Mouse (Mus musculus) forebrain, embryonic 14.5 days (tissue): ENCODE data around the gene Syt6. TPM values are rescaled to one million over a fixed set of nuclear protein-coding genes. Genes with fewer than 3 reads are reported as not detected.
A peak's percentile ranks its signal among the peaks of the same experiment; 100 is the strongest.

Experiments used
- ATAC-seq: fragments of 200-750 bp; cut with Nextera tagmentation; 2 replicates; pipeline ENCODE4 v1.8.0; 2017; ENCODE audit warnings: mild to moderate bottlenecking, moderate library complexity
- DNase-seq: peaks from one replicate; pipeline ENCODE4 v3.0.0-alpha.2; 2015; ENCODE audit warnings: low spot score
- H3K27ac ChIP-seq: fragments of 300-500 bp; sonication (generic); 2 replicates; pipeline ENCODE4 v1.5.1; 2014; ENCODE audit warnings: low read depth, mild to moderate bottlenecking, control low read depth, low read length, moderate library complexity
- H3K27me3 ChIP-seq: fragments of 300-500 bp; sonication (generic); replicated peaks from 2 replicates; pipeline ENCODE4 v1.6.1; 2014; ENCODE audit warnings: low read length, control low read depth, mixed read lengths; ENCODE audit not compliant: control insufficient read depth, insufficient read depth
- H3K36me3 ChIP-seq: fragments of 300-500 bp; sonication (generic); 2 replicates; pipeline ENCODE4 v1.6.1; 2014; ENCODE audit warnings: low read length, control low read depth; ENCODE audit not compliant: control insufficient read depth, insufficient read depth
- H3K4me1 ChIP-seq: fragments of 300-500 bp; sonication (generic); 2 replicates; pipeline ENCODE4 v1.6.1; 2014; ENCODE audit warnings: antibody characterized with exemption, low read length, control low read depth; ENCODE audit not compliant: control insufficient read depth, insufficient read depth
- H3K4me2 ChIP-seq: fragments of 300-500 bp; sonication (generic); 2 replicates; pipeline ENCODE4 v1.6.1; 2014; ENCODE audit warnings: mild to moderate bottlenecking, control low read depth, low read length
- H3K4me3 ChIP-seq: fragments of 300-500 bp; sonication (generic); 2 replicates; pipeline ENCODE4 v1.5.1; 2014; ENCODE audit warnings: low read depth, low read length, control low read depth
- H3K9ac ChIP-seq: fragments of 300-500 bp; sonication (generic); 2 replicates; pipeline ENCODE4 v1.6.1; 2014; ENCODE audit warnings: mild to moderate bottlenecking, low read length, control low read depth, moderate library complexity
- H3K9me3 ChIP-seq: fragments of 300-500 bp; sonication (generic); replicated peaks from 2 replicates; pipeline ENCODE4 v1.6.1; 2016; ENCODE audit warnings: low read length, control low read depth, mixed read lengths; ENCODE audit not compliant: control insufficient read depth
- WGBS: fragments of 180-500 bp; shearing (Covaris S2); extraction: QIAGEN DNeasy Blood & Tissue Kit; methylation state at CpG from one replicate; pipeline ENCODE4 v1.1.7; 2014; 5-methylcytosine and 5-hydroxymethylcytosine counted together
- polyA plus RNA-seq: library from polyadenylated mRNA; unstranded; fragments of >200 nt; fragmentation: Nextera tagmentation; extraction: Ambion mirVana; gene quantifications from 2 replicates; pipeline ENCODE4 v1.2.1, GENCODE M21; 2014

Syt6 gene
- polyA plus RNA-seq, 1 experiment from 2014 or later = 12.6 TPM

GRCm38 (mm10) chr3:103567226-103567625 is 7.8 kb upstream of the Syt6 start:
- no peak for DNase-seq
- Histone ChIP-seq H3K4me1 (no peaks in the 10 kb centered on the region; the same call in 1 of the 2 replicates), H3K27me3 (no peaks in the 10 kb centered on the region; the same call in 1 of the 2 replicates), H3K36me3 (no peaks in the 10 kb centered on the region), H3K4me3 (no peak overlapping the region), H3K4me2 (no peak overlapping the region), H3K9me3 (no peaks in the 10 kb centered on the region), H3K27ac (no peak overlapping the region), H3K9ac (no peak overlapping the region)
- 33% methylated on average over 3 of the region's 3 CpGs for WGBS
- ATAC-seq = no peak

DNA sequence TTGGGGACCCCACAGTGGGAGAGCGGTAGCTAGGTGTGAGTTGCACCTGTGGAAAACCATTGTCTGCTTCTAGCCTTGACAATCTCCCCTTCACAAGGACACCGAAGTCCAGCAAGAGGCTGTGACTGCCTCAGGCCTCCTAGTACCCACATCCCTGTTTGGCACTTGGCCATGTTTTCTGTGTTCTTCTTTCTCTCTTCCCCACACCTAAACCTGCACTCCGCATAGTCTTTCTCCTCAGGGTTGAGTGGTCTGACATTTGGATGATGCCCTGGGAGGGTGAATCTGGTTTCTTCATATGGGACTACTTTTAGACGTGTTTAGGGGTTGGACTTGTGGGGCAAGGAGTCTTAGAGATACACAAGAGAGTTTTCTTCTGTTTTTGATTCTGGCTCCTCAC is 2.5 kb upstream of the Syt6 start:
- ATAC-seq (no peak), DNase-seq (no peak)
- Histone ChIP-seq H3K4me2 (no peak overlapping the region), H3K36me3 (no peaks in the 10 kb centered on the region), H3K27ac (no peak overlapping the region), H3K9ac (no peak overlapping the region), H3K4me1 (peaks cover 28% of the 10 kb centered on the region), H3K9me3 (no peaks in the 10 kb centered on the region), H3K27me3 (peaks cover 36% of the 10 kb centered on the region), H3K4me3 (no peak overlapping the region)
- WGBS = 79% methylated on average over 4 of the region's 4 CpGs

DNA sequence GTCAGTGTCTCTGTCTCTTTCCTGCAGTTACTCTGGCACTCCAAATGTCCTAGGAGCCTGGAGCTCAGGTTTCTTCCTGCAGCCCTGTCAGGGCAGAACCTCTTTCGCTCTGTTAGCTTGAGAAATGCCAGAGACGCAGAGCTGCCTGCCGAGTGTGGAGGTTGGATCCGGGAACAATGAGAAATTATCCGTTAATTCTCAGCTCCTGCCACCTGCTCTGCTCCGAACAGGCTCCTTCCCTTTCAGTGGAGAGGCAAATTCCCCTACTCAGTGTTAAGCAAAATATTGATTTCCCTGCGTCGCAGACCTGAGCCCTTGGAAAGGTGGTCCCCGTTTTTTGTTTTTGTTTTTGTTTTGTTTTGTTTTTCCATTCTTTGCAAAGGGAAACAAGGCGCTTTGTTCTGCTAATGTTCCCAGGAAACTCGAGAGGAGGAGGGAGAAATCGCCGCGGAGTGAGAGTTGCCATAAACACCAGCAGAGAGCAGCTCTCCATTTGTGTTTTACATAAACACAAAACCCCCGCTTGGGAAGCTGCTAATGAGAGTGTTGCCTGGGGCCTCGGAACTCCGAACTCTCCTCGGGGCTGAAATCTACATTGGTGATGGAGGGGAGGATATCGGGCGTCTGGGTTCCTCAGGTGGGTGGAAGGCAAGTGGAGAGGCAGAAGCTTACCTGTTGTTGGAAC is 1.8 kb upstream of the Syt6 start:
- ATAC-seq = no peak
- peak overlapping the region; percentile 14; the same call in 1 of the 2 replicates for H3K4me3 ChIP-seq
- no peak overlapping the region for H3K27ac ChIP-seq
- H3K9ac ChIP-seq = 0 out of 2 replicates have a peak overlapping the region, but pooled peaks have one; percentile 25
- H3K4me1 ChIP-seq = peaks cover 28% of the 10 kb centered on the region
- H3K4me2 ChIP-seq = peak overlapping the region; percentile 40
- H3K27me3 ChIP-seq = peaks cover 38% of the 10 kb centered on the region
- H3K9me3 ChIP-seq = no peaks in the 10 kb centered on the region
- peak; percentile 52 for DNase-seq
- 1% methylated on average over 20 of the region's 20 CpGs for WGBS
- no peaks in the 10 kb centered on the region for H3K36me3 ChIP-seq

DNA sequence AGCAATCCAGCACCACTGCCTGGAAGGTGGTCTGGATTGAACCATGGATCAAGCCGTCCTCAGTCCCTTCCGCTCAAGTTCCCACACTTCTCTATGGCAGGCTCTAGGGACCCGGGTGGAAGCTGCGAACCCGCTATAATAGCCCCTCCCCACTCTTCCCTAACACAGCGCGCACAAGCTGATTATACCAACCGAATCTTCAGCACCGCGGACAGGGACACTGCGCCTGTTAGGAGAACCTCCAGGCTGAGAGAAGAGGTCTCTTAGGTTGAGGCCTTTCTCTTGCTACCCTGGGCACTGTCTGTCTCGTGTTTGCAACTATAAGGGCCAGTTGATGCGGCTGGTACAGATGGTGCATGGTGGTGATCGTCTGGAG is 1.3 kb upstream of the Syt6 start:
- peak overlapping the region; percentile 40 for H3K4me2 ChIP-seq
- H3K36me3 ChIP-seq = no peaks in the 10 kb centered on the region
- ATAC-seq = peak; percentile 22; the same call in 1 of the 2 replicates
- DNase-seq = peak; percentile 77
- H3K4me1 ChIP-seq = peaks cover 28% of the 10 kb centered on the region
- H3K27me3 ChIP-seq = peaks cover 41% of the 10 kb centered on the region
- H3K9me3 ChIP-seq = no peaks in the 10 kb centered on the region
- 2% methylated on average over 14 of the region's 14 CpGs for WGBS
- no peak overlapping the region for H3K27ac ChIP-seq
- H3K4me3 ChIP-seq = peak overlapping the region; percentile 14; the same call in 1 of the 2 replicates
- no peak overlapping the region for H3K9ac ChIP-seq

DNA sequence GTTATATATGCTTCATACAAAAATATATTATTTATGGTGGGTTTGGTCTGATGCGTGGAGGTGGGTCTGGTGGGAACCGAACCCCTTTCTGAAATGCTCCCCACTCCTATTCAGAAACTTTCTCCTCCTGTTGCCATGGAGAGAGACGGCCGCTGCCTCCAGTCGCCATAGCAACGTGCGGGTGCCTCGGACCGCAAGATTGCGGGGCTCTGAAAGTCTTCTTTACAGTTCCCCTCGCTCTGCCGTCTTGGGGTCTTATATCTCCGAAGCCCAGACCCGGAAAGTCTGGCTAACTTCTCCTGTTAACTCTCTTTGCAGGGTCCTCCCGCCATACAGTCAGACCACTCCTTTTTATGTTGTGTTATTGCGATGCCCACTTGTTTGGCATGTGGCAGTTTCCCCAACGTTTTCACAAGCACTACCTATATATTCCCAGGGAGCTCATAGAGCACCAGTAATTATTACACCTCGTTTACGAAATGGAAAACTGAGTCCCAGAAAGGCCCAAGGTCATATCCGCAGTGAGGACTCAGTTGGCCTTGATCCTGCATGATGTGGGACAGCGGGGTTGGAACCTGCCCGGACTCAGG is 370 bp upstream of the Syt6 start:
- Histone ChIP-seq H3K27ac (no peak overlapping the region), H3K9me3 (no peaks in the 10 kb centered on the region), H3K36me3 (no peaks in the 10 kb centered on the region), H3K9ac (no peak overlapping the region), H3K4me3 (peak overlapping the region; percentile 53), H3K27me3 (peaks cover 41% of the 10 kb centered on the region), H3K4me2 (peak overlapping the region; percentile 80), H3K4me1 (peaks cover 30% of the 10 kb centered on the region)
- WGBS = 3% methylated on average over 22 of the region's 22 CpGs
- ATAC-seq (no peak), DNase-seq (peak; percentile 50)

DNA sequence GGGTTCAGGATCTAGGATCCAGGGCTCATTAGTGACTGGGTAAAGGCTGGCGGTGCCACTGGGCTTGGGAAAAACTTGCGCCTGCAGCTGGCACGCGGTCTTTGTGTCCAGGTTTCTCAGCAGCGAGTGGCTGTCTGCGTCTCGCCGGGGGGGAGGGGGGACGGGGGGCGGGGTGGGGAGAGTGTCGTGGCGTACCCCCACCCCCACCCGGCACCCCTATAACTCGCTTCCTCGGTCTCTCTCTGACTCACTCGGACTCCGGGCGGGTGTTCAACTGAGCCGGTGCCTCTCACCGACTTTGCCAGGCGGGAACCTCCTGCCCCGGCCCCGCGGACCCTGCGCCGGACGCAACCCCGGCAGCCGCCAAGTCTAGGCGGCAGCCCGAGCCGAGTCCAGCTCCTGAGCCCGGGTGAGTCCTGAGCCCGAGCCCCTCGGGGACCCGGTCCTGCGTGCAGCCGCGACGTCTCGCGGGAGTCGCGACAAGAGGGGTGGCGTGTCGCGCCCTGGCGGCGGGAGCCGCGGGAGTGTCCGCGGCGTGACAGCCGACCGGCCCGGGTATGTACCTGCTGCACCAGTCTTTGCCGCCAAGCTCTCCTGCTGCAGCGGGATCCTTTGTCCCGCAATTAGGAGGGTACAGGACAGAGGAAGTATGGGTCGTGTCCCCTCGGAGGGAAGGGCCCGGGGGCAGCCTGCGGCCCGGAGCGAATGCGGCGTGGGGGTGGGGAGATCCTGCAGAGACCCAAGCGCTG is 1.0 kb downstream of the Syt6 start:
- WGBS = 1% methylated on average over 57 of the region's 69 CpGs
- peak overlapping the region; percentile 53 for H3K4me3 ChIP-seq
- H3K9ac ChIP-seq = peak overlapping the region; percentile 70
- no peak overlapping the region for H3K27ac ChIP-seq
- H3K4me1 ChIP-seq = peaks cover 30% of the 10 kb centered on the region
- ATAC-seq (peak; percentile 37), DNase-seq (peak; percentile 46)
- H3K4me2 ChIP-seq = peak overlapping the region; percentile 80
- H3K9me3 ChIP-seq = no peaks in the 10 kb centered on the region
- H3K27me3 ChIP-seq = peaks cover 41% of the 10 kb centered on the region
- H3K36me3 ChIP-seq = no peaks in the 10 kb centered on the region

DNA sequence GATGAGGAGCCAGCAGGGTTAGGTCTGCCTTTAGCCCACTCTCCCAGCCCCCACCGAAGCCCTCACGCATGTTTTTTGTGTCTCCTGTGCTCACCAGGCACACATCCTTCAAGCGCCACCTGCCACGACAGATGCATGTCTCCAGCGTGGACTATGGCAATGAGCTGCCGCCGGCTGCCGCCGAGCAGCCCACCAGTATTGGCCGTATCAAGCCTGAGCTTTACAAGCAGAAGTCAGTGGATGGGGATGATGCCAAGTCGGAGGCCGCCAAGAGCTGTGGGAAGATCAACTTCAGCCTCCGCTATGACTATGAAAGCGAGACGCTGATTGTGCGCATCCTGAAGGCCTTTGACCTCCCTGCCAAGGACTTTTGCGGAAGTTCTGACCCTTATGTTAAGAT is 12.1 kb downstream of the Syt6 start:
- ATAC-seq = no peak

GRCm38 (mm10) chr3:103587672-103588071 is 12.6 kb downstream of the Syt6 start:
- H3K27ac ChIP-seq = no peak overlapping the region
- DNase-seq (no peak), ATAC-seq (no peak)
- H3K36me3 ChIP-seq = no peaks in the 10 kb centered on the region
- H3K4me2 ChIP-seq = no peak overlapping the region
- no peaks in the 10 kb centered on the region for H3K4me1 ChIP-seq
- 88% methylated on average over 5 of the region's 5 CpGs for WGBS
- no peaks in the 10 kb centered on the region for H3K27me3 ChIP-seq
- no peak overlapping the region for H3K9ac ChIP-seq
- H3K9me3 ChIP-seq = no peaks in the 10 kb centered on the region
- H3K4me3 ChIP-seq = no peak overlapping the region

More for the DNA sequence above, 12.1 kb downstream of the Syt6 start:
- 90% methylated on average over 17 of the region's 17 CpGs for WGBS
- Histone ChIP-seq H3K36me3 (no peaks in the 10 kb centered on the region), H3K4me3 (no peak overlapping the region), H3K9ac (no peak overlapping the region), H3K27ac (no peak overlapping the region), H3K4me1 (no peaks in the 10 kb centered on the region), H3K9me3 (no peaks in the 10 kb centered on the region), H3K27me3 (no peaks in the 10 kb centered on the region), H3K4me2 (no peak overlapping the region)
- no peak for DNase-seq
